Mouse (Mus musculus) layer of hippocampus, postnatal 14 days (tissue): Measurements from ENCODE around the gene Tmem144. TPM values are rescaled to one million over a fixed set of nuclear protein-coding genes. Genes with fewer than 3 reads are reported as not detected.
"Not testable (repeated sequence)": the region's sequence is repeated elsewhere in the genome, so short reads cannot be mapped to it uniquely, and the experiment has no call there.

ENCODE experiments used
- DNase-seq, 2 experiments: peaks; one replicate each; pipeline ENCODE4 v3.0.0; 2021 to 2022; ENCODE audit warnings: low spot score in 2 of 2, mixed read lengths in 1 of 2
- total RNA-seq, 2 experiments: library from RNA; stranded (reverse); gene quantifications; 2 replicates each; pipeline ENCODE4 v1.2.3; 2021

Tmem144 gene
- total RNA-seq, 2 experiments from 2014 or later, result 16.9 to 18.7 TPM

DNA sequence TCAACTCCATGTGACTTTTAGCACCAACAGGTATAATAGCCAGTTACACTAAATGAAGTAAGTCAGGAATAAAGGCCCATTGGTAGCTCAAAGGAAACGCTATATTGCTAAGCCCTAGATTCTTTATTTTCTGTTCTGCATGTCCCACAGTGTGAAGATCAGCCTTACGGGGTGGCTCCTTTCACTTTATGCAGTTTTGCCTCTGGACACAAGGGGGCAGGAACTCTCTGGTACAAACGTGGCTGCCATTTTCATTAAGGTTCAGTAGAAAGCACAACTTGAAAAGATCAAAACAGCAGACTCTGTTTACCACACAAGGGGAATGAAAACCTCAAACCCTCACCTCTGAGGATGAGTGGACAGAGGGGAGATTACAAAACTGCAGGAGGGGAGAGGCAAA, 40.9 kb downstream of the Tmem144 start:
- no peak for DNase-seq

DNA sequence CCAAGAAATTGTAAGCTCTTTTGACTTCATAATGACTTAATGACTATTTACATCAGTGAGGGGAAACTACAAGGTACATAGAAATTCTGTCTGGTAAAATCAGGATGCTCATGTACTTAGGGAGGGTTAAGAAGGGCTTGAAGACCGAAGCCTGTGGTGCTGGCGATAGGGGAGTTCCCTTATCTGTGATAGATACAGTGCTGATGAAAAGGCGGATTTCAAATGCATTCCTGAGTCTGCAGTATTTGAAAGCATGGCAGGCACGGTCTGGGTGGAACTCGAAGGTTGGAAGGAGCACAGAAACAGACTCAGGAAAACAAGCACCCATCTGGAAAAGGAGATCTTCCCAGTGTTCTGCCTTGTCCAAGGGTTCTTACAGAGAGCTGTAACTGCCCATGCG, 42.0 kb downstream of the Tmem144 start:
- DNase-seq, result no peak

DNA sequence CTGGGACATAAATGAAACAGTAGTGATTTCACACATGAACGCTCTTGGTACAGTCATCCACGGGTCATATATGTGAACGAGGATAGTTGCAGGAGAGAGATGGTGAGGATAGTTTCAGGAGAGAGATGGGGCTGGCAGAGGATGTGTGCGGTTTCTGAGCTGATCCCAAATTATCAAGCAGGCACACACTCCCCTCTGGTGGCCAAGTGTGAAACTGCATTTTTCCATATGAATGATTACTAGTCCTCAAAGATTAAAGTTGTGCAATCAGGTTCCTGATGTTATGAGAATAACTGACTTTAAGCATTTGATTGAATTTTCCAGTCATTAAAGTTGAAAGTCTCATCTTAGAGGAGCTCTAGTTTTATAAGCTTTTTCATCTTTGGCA, 43.4 kb downstream of the Tmem144 start:
- DNase-seq, result peak; percentile 61 to 77

DNA sequence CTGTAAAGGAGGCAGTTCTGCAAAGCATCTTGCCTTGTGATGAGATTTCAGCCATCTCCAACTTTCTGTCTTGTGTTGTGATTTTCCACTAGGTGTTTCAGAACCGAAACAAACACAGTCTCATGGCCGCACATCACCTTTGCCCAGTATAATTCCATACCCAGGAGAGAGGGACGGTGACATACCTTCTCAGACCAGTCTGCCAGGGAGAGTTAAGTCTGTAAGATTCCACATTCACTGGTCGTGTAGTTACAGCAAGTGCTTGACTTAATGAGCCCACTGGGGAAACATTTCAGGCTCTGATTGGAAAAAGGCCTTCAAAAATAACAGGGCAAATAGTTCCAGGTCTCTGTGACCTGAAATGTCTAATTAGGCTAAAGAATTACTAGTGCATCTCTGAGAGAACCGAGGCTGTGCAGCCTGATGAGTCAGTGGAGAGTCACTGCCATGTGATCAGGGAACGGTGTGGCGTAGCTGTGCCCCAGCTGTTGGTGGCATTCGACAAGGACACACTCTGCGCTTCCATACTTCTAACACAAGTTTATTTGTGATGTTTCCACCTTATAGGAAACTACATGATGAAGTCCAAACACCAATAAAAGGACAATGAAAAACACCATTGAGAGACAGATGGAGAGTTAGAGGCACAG, 43.9 kb downstream of the Tmem144 start:
- DNase-seq, result no peak

DNA sequence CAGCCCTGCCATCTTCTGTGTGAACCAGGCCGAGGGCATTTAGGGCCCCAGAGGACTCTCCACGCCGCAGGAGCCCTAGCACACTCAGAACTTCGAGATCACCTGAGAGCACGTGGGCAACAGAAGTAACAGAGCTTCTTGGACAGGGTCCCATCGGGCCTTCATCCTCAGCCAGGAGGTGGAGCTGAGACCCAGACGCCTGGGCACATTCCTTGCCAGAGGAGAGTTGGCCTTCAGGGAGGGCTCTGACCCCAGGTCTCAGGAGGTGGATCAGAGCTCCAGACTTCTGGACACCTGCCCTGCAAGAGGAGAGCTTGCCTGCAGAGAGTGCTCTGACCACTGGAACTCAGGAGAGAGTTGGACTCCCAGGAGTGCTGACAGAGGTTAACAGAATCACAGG, 51.8 kb downstream of the Tmem144 start:
- DNase-seq, result not testable (repeated sequence)

DNA sequence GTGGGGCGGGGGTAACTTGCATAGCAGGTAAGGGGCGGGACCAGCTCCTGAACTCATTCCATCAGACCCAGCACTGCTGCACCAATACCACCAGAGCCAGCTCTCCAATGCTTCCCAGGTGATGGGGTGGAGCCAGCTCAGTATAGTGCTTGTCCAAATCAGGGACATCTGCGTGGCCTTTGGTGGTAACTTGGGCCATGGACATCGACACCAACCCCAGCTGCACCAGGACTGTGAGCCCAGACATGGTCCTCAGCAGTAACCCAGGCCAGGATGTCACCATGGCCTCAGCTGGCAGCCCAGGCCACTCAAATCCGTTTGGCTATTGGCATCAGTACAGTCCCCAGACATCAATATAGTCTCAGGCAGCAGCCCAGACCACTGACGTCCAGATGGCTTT, 60.3 kb downstream of the Tmem144 start:
- no peak for DNase-seq

DNA sequence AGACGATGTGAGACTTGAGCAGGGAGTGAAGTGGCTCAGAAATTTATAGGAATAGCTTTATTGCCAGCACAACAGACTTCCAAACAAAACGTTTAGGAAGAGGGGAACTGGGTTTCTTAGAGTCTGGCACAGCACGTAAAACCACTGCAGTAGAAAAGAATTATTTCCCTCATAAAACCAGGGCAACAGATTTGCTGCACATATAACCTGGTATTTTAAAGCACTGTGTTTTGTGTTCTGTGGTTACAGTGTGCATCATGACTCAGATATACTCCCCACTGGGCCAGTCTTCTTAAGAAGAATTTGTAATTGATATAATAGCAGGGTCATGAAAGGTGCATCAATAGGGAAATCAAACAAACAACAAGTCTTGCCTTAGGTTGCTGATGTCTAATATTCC, 62.2 kb downstream of the Tmem144 start:
- DNase-seq, result no peak

DNA sequence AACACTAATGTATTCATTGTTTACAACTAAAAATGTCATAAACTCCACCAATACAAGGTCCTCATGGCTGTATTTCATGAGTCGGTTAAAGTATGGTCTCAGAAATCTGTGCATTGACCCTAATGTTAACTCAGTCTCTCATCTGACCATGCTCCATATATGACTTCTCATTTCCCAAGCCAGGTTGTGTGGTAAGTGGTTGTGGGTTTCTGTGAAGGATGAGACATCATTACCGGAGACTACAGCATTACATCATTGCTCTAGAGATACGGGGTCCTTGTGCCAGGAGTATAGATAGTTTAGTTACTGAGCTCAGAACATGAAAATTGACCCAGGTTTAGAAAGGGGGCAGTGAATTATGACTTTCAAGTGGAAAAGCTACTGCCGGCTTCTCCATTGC, 63.0 kb downstream of the Tmem144 start:
- no peak for DNase-seq

DNA sequence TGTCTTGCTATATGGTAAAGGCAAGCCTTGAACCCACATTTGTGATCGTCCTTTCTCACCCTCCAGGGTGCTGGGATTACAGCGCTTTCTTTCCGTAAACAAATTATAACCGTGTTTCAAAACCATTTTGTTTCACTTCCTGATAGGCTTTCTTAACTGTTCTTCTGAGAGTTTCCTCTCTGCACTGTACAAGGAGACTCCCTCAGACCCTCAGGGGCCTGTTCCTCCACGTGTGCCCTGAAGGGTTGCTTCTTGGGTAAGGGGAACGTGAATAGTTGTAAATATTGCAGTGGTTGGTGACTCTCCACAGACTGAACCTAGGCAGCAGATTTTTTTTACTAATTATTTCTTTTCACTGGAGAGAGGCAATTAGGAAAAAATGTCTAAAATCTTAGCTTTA, 63.6 kb downstream of the Tmem144 start:
- DNase-seq, result no peak

DNA sequence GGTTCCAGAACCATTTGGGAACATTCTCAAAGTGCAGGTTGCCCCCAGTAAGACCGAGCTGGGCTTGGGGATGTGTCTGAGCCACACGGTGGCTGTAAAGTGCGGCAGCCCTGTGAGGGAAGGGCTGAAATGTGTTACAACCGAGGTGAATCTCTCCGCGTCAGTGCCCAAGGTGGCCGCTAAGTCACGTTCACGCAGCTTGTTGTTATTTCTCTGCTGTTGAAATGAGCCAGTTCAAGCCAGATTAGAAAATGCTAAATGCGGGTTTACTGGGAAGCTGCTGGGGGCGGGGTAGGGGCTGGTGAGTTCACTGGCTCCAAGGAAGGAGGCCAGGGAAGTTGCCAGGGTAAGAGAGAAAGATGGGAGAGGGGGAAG, 68.2 kb downstream of the Tmem144 start:
- DNase-seq, result no peak

DNA sequence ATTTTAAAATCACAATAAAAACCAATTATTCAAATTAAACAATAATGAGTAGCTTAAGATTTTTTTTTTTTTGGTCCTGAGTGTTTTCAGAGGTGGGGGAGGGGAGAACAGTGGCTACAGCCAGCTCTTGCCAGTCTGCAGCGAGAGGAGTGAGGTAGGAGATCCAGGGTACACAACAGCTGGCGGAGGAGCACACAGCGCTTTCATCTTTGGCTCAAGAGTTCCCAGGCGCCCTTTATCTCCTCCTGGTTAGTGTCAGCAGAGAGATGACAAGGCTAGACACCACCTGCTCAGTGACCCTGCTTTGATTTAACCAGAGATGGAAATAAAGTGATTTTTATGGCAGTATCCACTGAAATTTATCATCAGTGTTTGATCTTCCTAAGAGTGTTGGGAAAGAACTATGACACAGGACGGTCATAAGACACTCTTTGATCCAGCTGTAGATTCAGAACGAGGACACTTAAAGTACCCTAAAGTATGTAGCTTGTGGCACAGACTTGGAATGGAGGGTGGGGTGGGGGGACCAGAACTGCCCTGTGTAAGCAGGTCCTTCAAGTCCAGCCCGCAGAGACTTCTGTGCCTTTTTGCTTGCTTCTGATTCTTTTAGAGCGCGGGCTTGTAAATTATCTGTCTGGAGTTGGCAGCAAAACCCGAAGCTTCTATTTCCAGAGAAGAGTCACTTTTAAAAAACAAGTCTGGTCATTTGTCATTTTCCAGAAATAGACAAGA, 68.8 kb downstream of the Tmem144 start:
- DNase-seq, result no peak

DNA sequence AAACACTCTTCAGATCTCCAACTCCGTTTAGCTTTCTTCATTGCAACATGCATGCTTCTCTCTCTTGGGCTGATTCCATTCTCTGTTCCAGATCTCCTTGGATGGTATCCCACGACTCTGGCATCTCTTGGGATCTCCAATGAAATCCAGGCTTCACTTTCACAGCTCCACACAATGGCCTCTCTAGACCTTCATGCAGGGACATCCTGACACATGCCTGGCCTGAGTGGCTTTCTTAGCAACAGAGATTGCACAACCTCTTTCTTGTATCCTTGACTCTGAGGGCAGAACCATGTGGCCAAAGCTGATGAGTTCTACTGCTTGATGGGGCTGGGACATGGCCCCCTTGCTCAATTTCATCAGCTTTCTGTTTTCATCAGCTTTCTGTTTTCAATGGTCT, 79.9 kb downstream of the Tmem144 start:
- no peak for DNase-seq

Other genes starting within 250 kb of the Tmem144 start
- gene 4930579G24Rik, start 223.7 kb downstream of the Tmem144 start, total RNA-seq, result 1 to 10 TPM; 1.1 to 1.6 TPM
- 10 to 100 TPM; 30.3 to 33.4 TPM for gene Etfdh, start 223.3 kb downstream of the Tmem144 start, total RNA-seq
- gene Rxfp1, start 114.9 kb downstream of the Tmem144 start, total RNA-seq, result 10 to 100 TPM in 1 of 2 experiments, 1 to 10 TPM in 1; 5.9 to 12.9 TPM
- gene Fam198b, start 31.8 kb upstream of the Tmem144 start, total RNA-seq, result 1 to 10 TPM; 6.5 to 8.9 TPM